Mouse (Mus musculus) MEL (cell line): ENCODE results near the gene Lrrc63. TPM values are rescaled to one million over a fixed set of nuclear protein-coding genes. Genes with fewer than 3 reads are reported as not detected.

ENCODE experiments used
- DNase-seq: peaks from one replicate; pipeline ENCODE4 v3.0.0; 2011; ENCODE audit warnings: low read depth, low spot score
- H3K27ac ChIP-seq: 2 replicates; pipeline ENCODE4 v1.5.1; 2012; ENCODE audit warnings: low read depth, mild to moderate bottlenecking, control low read depth, low read length, moderate library complexity; ENCODE audit not compliant: control insufficient read depth
- H3K27me3 ChIP-seq, 2 experiments: fragments of 150-350 bp in 1 of 2; sonication (generic) in 1 of 2; 2 replicates each; pipeline ENCODE4 v1.6.1; 2012; ENCODE audit warnings: low read length in 2 of 2, mild to moderate bottlenecking in 2 of 2, improper control_type of control experiment in 1 of 2, moderate library complexity in 1 of 2; ENCODE audit not compliant: insufficient read depth in 2 of 2, control insufficient read depth in 1 of 2
- H3K36me3 ChIP-seq, 2 experiments: 2 replicates each; pipeline ENCODE4 v1.6.1; 2012 to 2014; ENCODE audit warnings: low read length in 2 of 2, improper control_type of control experiment in 1 of 2, inconsistent platforms in 1 of 2, mild to moderate bottlenecking in 1 of 2; ENCODE audit not compliant: insufficient read depth in 2 of 2, control insufficient read depth in 1 of 2
- H3K4me1 ChIP-seq, 2 experiments: fragments of 150-350 bp in 1 of 2; sonication (generic) in 1 of 2; 2 replicates each; pipeline ENCODE4 v1.6.1; 2012; ENCODE audit warnings: low read length in 2 of 2, improper control_type of control experiment in 1 of 2, mild to moderate bottlenecking in 1 of 2; ENCODE audit not compliant: insufficient read depth in 2 of 2, control insufficient read depth in 1 of 2
- H3K4me3 ChIP-seq, 2 experiments: fragments of 150-350 bp in 1 of 2; sonication (generic) in 1 of 2; 2 replicates each; pipeline ENCODE4 v1.5.1; 2012; ENCODE audit warnings: low read depth in 2 of 2, low read length in 2 of 2, mild to moderate bottlenecking in 2 of 2, moderate library complexity in 2 of 2, control low read depth in 1 of 2, improper control_type of control experiment in 1 of 2; ENCODE audit not compliant: control insufficient read depth in 1 of 2, insufficient read depth in 1 of 2
- H3K79me2 ChIP-seq: 2 replicates; pipeline ENCODE4 v1.6.1; 2012; ENCODE audit warnings: mild to moderate bottlenecking, low read length, moderate library complexity; ENCODE audit not compliant: control insufficient read depth, poor library complexity, insufficient read depth
- H3K9ac ChIP-seq: 2 replicates; pipeline ENCODE4 v1.6.1; 2012; ENCODE audit warnings: low read depth, mild to moderate bottlenecking, control low read depth, low read length, moderate library complexity; ENCODE audit not compliant: control insufficient read depth, poor library complexity, severe bottlenecking
- H3K9me3 ChIP-seq: fragments of 150-350 bp; sonication (generic); replicated peaks from 2 replicates; pipeline ENCODE4 v1.6.1; 2012; ENCODE audit warnings: mild to moderate bottlenecking, low read length, improper control_type of control experiment, moderate library complexity; ENCODE audit not compliant: insufficient read depth
- CHD1 ChIP-seq: IDR thresholded peaks from 2 replicates; pipeline ENCODE4 v1.6.1; 2012; ENCODE audit warnings: low read depth, mild to moderate bottlenecking, inconsistent platforms, low read length, improper control_type of control experiment
- E2F4 ChIP-seq: IDR thresholded peaks from 2 replicates; pipeline ENCODE4 v1.6.1; 2011; ENCODE audit warnings: low read depth, low read length, improper control_type of control experiment, borderline replicate concordance
- ELF1 ChIP-seq: IDR thresholded peaks from 2 replicates; pipeline ENCODE4 v1.6.1; 2014; ENCODE audit warnings: low read depth, mild to moderate bottlenecking, inconsistent platforms, low read length, improper control_type of control experiment, moderate library complexity
- EP300 ChIP-seq, 2 experiments: IDR thresholded peaks; 2 replicates each; pipeline ENCODE4 v1.6.1; 2011; ENCODE audit warnings: improper control_type of control experiment in 2 of 2, low read length in 2 of 2, low read depth in 1 of 2, mild to moderate bottlenecking in 1 of 2
- ETS1 ChIP-seq: IDR thresholded peaks from 2 replicates; pipeline ENCODE4 v1.6.1; 2012; ENCODE audit warnings: low read depth, mild to moderate bottlenecking, inconsistent platforms, low read length, improper control_type of control experiment, moderate library complexity
- GABPA ChIP-seq: IDR thresholded peaks from 2 replicates; pipeline ENCODE4 v1.6.1; 2012; ENCODE audit warnings: low read depth, mild to moderate bottlenecking, inconsistent platforms, low read length, improper control_type of control experiment, moderate library complexity
- GATA1 ChIP-seq: IDR thresholded peaks from 2 replicates; pipeline ENCODE4 v1.6.1; 2011; ENCODE audit warnings: low read depth, low read length, improper control_type of control experiment
- HCFC1 ChIP-seq: IDR thresholded peaks from 2 replicates; pipeline ENCODE4 v1.6.1; 2012; ENCODE audit warnings: low read depth, mild to moderate bottlenecking, inconsistent platforms, low read length, improper control_type of control experiment, moderate library complexity
- KAT2A ChIP-seq: conservative IDR thresholded peaks from 2 replicates; pipeline ENCODE4 v1.6.1; 2012; ENCODE audit warnings: low read depth, low read length, improper control_type of control experiment, inconsistent platforms
- MAX ChIP-seq: IDR thresholded peaks from 2 replicates; pipeline ENCODE4 v1.6.1; 2011; ENCODE audit warnings: low read length, improper control_type of control experiment
- MEF2A ChIP-seq: IDR thresholded peaks from 2 replicates; pipeline ENCODE4 v1.6.1; 2014; ENCODE audit warnings: low read depth, mild to moderate bottlenecking, inconsistent platforms, low read length, improper control_type of control experiment; ENCODE audit not compliant: poor library complexity, insufficient replicate concordance, severe bottlenecking; ENCODE audit errors: extremely low read depth
- MXI1 ChIP-seq: IDR thresholded peaks from 2 replicates; pipeline ENCODE4 v1.6.1; 2011; ENCODE audit warnings: mild to moderate bottlenecking, low read depth, low read length, improper control_type of control experiment
- MYB ChIP-seq: IDR thresholded peaks from 2 replicates; pipeline ENCODE4 v1.6.1; 2011; ENCODE audit warnings: mild to moderate bottlenecking, low read depth, low read length, improper control_type of control experiment
- MYC ChIP-seq: IDR thresholded peaks from 2 replicates; pipeline ENCODE4 v1.6.1; 2011; ENCODE audit warnings: low read depth, mild to moderate bottlenecking, low read length, improper control_type of control experiment, moderate library complexity
- NELFE ChIP-seq: IDR thresholded peaks from 2 replicates; pipeline ENCODE4 v1.6.1; 2011; ENCODE audit warnings: low read depth, low read length, improper control_type of control experiment
- NRF1 ChIP-seq: IDR thresholded peaks from 2 replicates; pipeline ENCODE4 v1.6.1; 2014; ENCODE audit warnings: low read depth, mild to moderate bottlenecking, inconsistent platforms, low read length, improper control_type of control experiment, moderate library complexity; ENCODE audit not compliant: poor library complexity, insufficient read depth, severe bottlenecking
- POLR2AphosphoS2 ChIP-seq: IDR thresholded peaks from 2 replicates; pipeline ENCODE4 v1.6.1; 2011; ENCODE audit warnings: low read length, improper control_type of control experiment
- POLR2AphosphoS5 ChIP-seq: IDR thresholded peaks from 2 replicates; pipeline ENCODE4 v1.6.1; 2012; ENCODE audit warnings: low read depth, borderline replicate concordance, mild to moderate bottlenecking, inconsistent platforms, low read length, moderate library complexity, mixed read lengths
- RCOR1 ChIP-seq: IDR thresholded peaks from 2 replicates; pipeline ENCODE4 v1.6.1; 2012; ENCODE audit warnings: low read depth, mild to moderate bottlenecking, inconsistent platforms, low read length, improper control_type of control experiment
- TAL1 ChIP-seq: IDR thresholded peaks from 2 replicates; pipeline ENCODE4 v1.6.1; 2012; ENCODE audit warnings: mild to moderate bottlenecking, inconsistent platforms, low read length, moderate library complexity, mixed read lengths
- TCF12 ChIP-seq: IDR thresholded peaks from 2 replicates; pipeline ENCODE4 v1.6.1; 2014; ENCODE audit warnings: low read depth, mild to moderate bottlenecking, inconsistent platforms, low read length, improper control_type of control experiment, moderate library complexity
- USF1 ChIP-seq: IDR thresholded peaks from 2 replicates; pipeline ENCODE4 v1.6.1; 2014; ENCODE audit warnings: low read depth, mild to moderate bottlenecking, inconsistent platforms, low read length, improper control_type of control experiment, moderate library complexity
- USF2 ChIP-seq, 2 experiments: IDR thresholded peaks; 2 replicates each; pipeline ENCODE4 v1.6.1; 2011 to 2012; ENCODE audit warnings: improper control_type of control experiment in 2 of 2, low read length in 2 of 2, borderline replicate concordance in 1 of 2, inconsistent platforms in 1 of 2, low read depth in 1 of 2, mild to moderate bottlenecking in 1 of 2; ENCODE audit not compliant: insufficient read depth in 1 of 2
- ZC3H11A ChIP-seq: IDR thresholded peaks from 2 replicates; pipeline ENCODE4 v1.6.1; 2012; ENCODE audit warnings: low read depth, mild to moderate bottlenecking, inconsistent platforms, low read length, improper control_type of control experiment
- ZKSCAN1 ChIP-seq: IDR thresholded peaks from 2 replicates; pipeline ENCODE4 v1.6.1; 2012; ENCODE audit warnings: low read depth, mild to moderate bottlenecking, inconsistent platforms, low read length, improper control_type of control experiment, moderate library complexity
- ZMIZ1 ChIP-seq: IDR thresholded peaks from 2 replicates; pipeline ENCODE4 v1.6.1; 2012; ENCODE audit warnings: low read depth, mild to moderate bottlenecking, inconsistent platforms, low read length, improper control_type of control experiment, moderate library complexity
- ZNF384 ChIP-seq: IDR thresholded peaks from 2 replicates; pipeline ENCODE4 v1.6.1; 2012; ENCODE audit warnings: low read depth, mild to moderate bottlenecking, inconsistent platforms, low read length, improper control_type of control experiment
- polyA plus RNA-seq, 2 experiments: library from polyadenylated mRNA; stranded (reverse) in 1 of 2; unstranded in 1 of 2; fragments of >175 nt in 1 of 2; fragments of >200 nt in 1 of 2; gene quantifications; 2 replicates each; pipeline versions ENCODE4 v1.2.1 to v1.2.4; 2012; ENCODE audit warnings: low replicate concordance in 2 of 2, low read depth in 1 of 2; ENCODE audit not compliant: insufficient read length in 2 of 2, insufficient read depth in 1 of 2, missing spikeins in 1 of 2
- total RNA-seq: library from RNA; depleted of rRNA; stranded (reverse); fragments of 300-350 nt; gene quantifications from 2 replicates; pipeline ENCODE4 v1.2.3, GENCODE M21; 2012

Lrrc63 gene
- total and polyA plus RNA-seq, 3 experiments = not detected

DNA sequence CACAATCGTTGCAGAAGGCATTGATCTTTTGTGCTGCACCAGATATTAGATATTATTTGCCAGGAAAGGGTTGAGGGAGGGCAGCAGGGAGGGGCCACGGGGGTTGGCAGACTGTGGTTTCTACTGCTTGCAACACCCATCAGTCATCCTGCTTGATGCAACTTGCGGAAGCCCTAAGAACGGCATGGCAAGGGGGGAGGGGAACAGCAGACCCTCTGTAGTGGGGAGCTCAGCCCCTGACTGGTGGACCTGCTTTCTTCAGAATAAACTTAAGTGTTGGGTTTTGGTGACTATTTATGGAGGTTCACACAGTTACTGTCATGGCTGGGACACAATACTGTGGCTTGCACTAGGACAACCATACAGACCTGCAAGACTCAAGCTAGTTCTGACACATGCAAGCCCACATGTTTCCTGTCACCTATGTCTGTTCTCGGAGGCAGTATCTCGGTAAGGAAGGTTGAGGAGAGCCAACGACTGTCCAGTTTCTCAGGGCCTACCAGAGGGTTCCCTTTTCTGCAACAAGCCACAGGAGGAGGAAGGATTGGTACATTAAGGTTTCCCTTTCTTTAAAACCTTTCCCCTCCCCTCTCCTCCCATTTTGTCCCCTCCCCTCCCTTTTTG lies 61.2 kb downstream of the Lrrc63 start:
- no peak overlapping the region for H3K27ac ChIP-seq

DNA sequence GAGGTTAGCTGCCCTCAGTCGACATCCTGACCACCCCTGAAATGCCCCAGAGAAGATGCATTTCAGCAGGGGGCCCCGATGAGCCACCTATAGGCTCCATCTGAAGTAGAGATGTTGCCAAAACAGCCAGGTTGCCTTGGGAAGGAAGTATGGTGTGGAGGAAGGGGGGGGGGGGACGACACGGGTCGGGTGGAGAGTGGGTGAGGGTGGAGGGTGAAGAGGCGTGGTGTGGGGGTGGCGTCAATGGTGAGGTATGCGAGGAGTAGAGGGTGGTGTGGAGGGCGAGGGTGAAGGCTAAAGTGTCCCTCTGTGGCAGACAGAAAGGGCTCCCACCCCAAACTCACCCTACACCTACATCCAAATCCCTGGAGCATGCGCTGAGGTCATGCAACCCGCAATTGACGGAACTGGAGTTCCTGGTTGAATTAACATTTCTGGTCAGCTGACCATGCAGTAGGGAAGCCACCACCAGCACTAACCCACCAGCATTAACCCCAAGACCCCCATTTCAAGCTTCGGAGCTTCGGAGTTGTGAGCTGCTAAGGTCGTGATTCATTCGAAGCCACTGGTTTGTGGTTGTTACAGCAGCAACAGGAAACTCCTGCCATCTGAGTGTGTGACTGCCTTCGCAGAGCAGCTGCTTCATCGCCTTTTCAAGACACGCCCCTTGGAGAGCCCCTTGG lies 62.1 kb downstream of the Lrrc63 start:
- H3K27me3 ChIP-seq = peaks cover 1 to 2% of the 10 kb centered on the region in 2 experiments; a peak in 3 of 4 replicates
- no peaks in the 10 kb centered on the region for H3K4me1 ChIP-seq
- TF ChIP-seq ELF1 (no peak), MXI1 (no peak), GABPA (no peak), ETS1 (no peak), EP300 (IDR thresholded peaks at IDR 0.05; ENCODE audit: low read depth in 1 of 2, low read length in 2 of 2) (no peak), MYC (no peak), MYB (no peak), TCF12 (no peak), ZNF384 (no peak), POLR2AphosphoS5 (no peak), MEF2A (no peak), USF2 (IDR thresholded peaks at IDR 0.05; ENCODE audit: borderline replicate concordance in 1 of 2, insufficient read depth in 1 of 2, low read depth in 1 of 2, low read length in 2 of 2) (no peak), ZC3H11A (no peak), E2F4 (no peak), ZKSCAN1 (no peak), POLR2AphosphoS2 (no peak), USF1 (no peak)
- DNase-seq = no peak
- H3K27ac ChIP-seq = no peak overlapping the region
- no peak overlapping the region for H3K9ac ChIP-seq
- H3K36me3 ChIP-seq = no peaks in the 10 kb centered on the region
- no peak overlapping the region for H3K4me3 ChIP-seq
- no peaks in the 10 kb centered on the region for H3K9me3 ChIP-seq
- H3K79me2 ChIP-seq = no peaks in the 10 kb centered on the region

More for the DNA sequence above, 61.2 kb downstream of the Lrrc63 start:
- H3K36me3 ChIP-seq = no peaks in the 10 kb centered on the region
- no peak overlapping the region for H3K9ac ChIP-seq
- H3K79me2 ChIP-seq = no peaks in the 10 kb centered on the region
- no peaks in the 10 kb centered on the region for H3K4me1 ChIP-seq
- H3K4me3 ChIP-seq = no peak overlapping the region
- no peak for TF ChIP-seq NELFE
- TF ChIP-seq E2F4 = no peak
- no peak for TF ChIP-seq TAL1
- no peak for TF ChIP-seq MYB
- TF ChIP-seq GATA1 = no peak
- no peak for TF ChIP-seq KAT2A
- TF ChIP-seq MAX = no peak
- no peak for TF ChIP-seq USF1
- no peak for TF ChIP-seq CHD1
- no peak for TF ChIP-seq NRF1
- TF ChIP-seq MXI1 = no peak
- TF ChIP-seq ZNF384 = no peak
- TF ChIP-seq HCFC1 = no peak
- TF ChIP-seq ETS1 = no peak
- TF ChIP-seq RCOR1 = no peak
- no peak for TF ChIP-seq ZMIZ1
- H3K27me3 ChIP-seq = peaks cover 1 to 2% of the 10 kb centered on the region in 2 experiments; a peak in 3 of 4 replicates
- DNase-seq = no peak
- no peaks in the 10 kb centered on the region for H3K9me3 ChIP-seq
